Mouse (Mus musculus) liver, embryonic 12.5 days (tissue): ENCODE measurements at regions not wholly inside any gene's neighbourhood (a gene's known extent, or its start where the extent isn't known, plus 50 kb on each side); places are given as distances from the start of the nearest gene placed in this dataset.

Source experiments
- ATAC-seq: fragments of 200-750 bp; cut with Nextera tagmentation; 2 replicates; pipeline ENCODE4 v1.8.0; 2017; ENCODE audit warnings: moderate number of reproducible peaks, mild to moderate bottlenecking, moderate library complexity
- H3K27ac ChIP-seq: fragments of 300-500 bp; sonication (generic); 2 replicates; pipeline ENCODE4 v1.5.1; 2016; ENCODE audit warnings: mild to moderate bottlenecking
- H3K27me3 ChIP-seq: fragments of 300-500 bp; sonication (generic); replicated peaks from 2 replicates; pipeline ENCODE4 v1.6.1; 2016; ENCODE audit warnings: mild to moderate bottlenecking, moderate library complexity
- H3K36me3 ChIP-seq: fragments of 300-500 bp; sonication (generic); 2 replicates; pipeline ENCODE4 v1.6.1; 2016; ENCODE audit warnings: mild to moderate bottlenecking, moderate library complexity
- H3K4me1 ChIP-seq: fragments of 300-500 bp; sonication (generic); 2 replicates; pipeline ENCODE4 v1.6.1; 2016
- H3K4me2 ChIP-seq: fragments of 300-500 bp; sonication (generic); 2 replicates; pipeline ENCODE4 v1.6.1; 2016; ENCODE audit warnings: mild to moderate bottlenecking, moderate library complexity
- H3K4me3 ChIP-seq: fragments of 300-500 bp; sonication (generic); 2 replicates; pipeline ENCODE4 v1.5.1; 2016; ENCODE audit warnings: mild to moderate bottlenecking, moderate library complexity
- H3K9ac ChIP-seq: fragments of 300-500 bp; sonication (generic); 2 replicates; pipeline ENCODE4 v1.6.1; 2016; ENCODE audit warnings: mild to moderate bottlenecking, moderate library complexity
- H3K9me3 ChIP-seq: fragments of 300-500 bp; sonication (generic); replicated peaks from 2 replicates; pipeline ENCODE4 v1.6.1; 2016; ENCODE audit warnings: mild to moderate bottlenecking, moderate library complexity
- WGBS: fragments of 180-500 bp; shearing (Covaris S2); methylation state at CpG from one replicate; pipeline ENCODE4 v1.1.7; 2016; ENCODE audit not compliant: insufficient replicate concordance; 5-methylcytosine and 5-hydroxymethylcytosine counted together

GRCm38 (mm10) chr9:47387716-47388300 is 142.2 kb upstream of the Cadm1 start:
- no peaks in the 10 kb centered on the region for H3K36me3 ChIP-seq
- no peak overlapping the region for H3K27ac ChIP-seq
- H3K4me2 ChIP-seq = no peak overlapping the region
- no peaks in the 10 kb centered on the region for H3K9me3 ChIP-seq
- 51% methylated on average over 8 of the region's 8 CpGs for WGBS
- no peaks in the 10 kb centered on the region for H3K4me1 ChIP-seq
- peaks cover 20% of the 10 kb centered on the region; the same call in 1 of the 2 replicates for H3K27me3 ChIP-seq
- ATAC-seq = no peak
- H3K4me3 ChIP-seq = no peak overlapping the region
- no peak overlapping the region for H3K9ac ChIP-seq

- H3K27me3 ChIP-seq = peaks cover 20% of the 10 kb centered on the region; the same call in 1 of the 2 replicates
- H3K36me3 ChIP-seq = no peaks in the 10 kb centered on the region
- ATAC-seq = no peak
- no peak overlapping the region for H3K4me2 ChIP-seq
- WGBS = 75% methylated on average over 6 of the region's 6 CpGs
- no peaks in the 10 kb centered on the region for H3K9me3 ChIP-seq
- H3K27ac ChIP-seq = no peak overlapping the region
- no peaks in the 10 kb centered on the region for H3K4me1 ChIP-seq
- no peak overlapping the region for H3K9ac ChIP-seq
- no peak overlapping the region for H3K4me3 ChIP-seq
These were observed 140.1 kb upstream of the Cadm1 start for GRCm38 (mm10) chr9:47389901-47390300.

GRCm38 (mm10) chr9:47391669-47392068 is 138.3 kb upstream of the Cadm1 start:
- Histone ChIP-seq H3K9me3 (no peaks in the 10 kb centered on the region), H3K27me3 (peaks cover 19% of the 10 kb centered on the region; the same call in 1 of the 2 replicates), H3K36me3 (no peaks in the 10 kb centered on the region), H3K27ac (no peak overlapping the region), H3K4me3 (no peak overlapping the region), H3K9ac (no peak overlapping the region), H3K4me1 (no peaks in the 10 kb centered on the region), H3K4me2 (no peak overlapping the region)
- no peak for ATAC-seq
- WGBS = 70% methylated on average over 5 of the region's 5 CpGs

- ATAC-seq = no peak
- Histone ChIP-seq H3K27ac (no peak overlapping the region), H3K4me1 (peaks cover 12% of the 10 kb centered on the region), H3K36me3 (no peaks in the 10 kb centered on the region), H3K4me3 (no peak overlapping the region), H3K4me2 (no peak overlapping the region), H3K9me3 (no peaks in the 10 kb centered on the region), H3K27me3 (peaks cover 14% of the 10 kb centered on the region; the same call in 1 of the 2 replicates), H3K9ac (no peak overlapping the region)
- WGBS = 5% methylated on average over 2 of the region's 2 CpGs
These were observed 130.4 kb upstream of the Cadm1 start for GRCm38 (mm10) chr9:47399598-47399997.

GRCm38 (mm10) chr9:47400117-47400823 is 129.7 kb upstream of the Cadm1 start:
- no peaks in the 10 kb centered on the region for H3K36me3 ChIP-seq
- no peak overlapping the region for H3K4me2 ChIP-seq
- peak; percentile 58 for ATAC-seq
- peaks cover 12% of the 10 kb centered on the region for H3K4me1 ChIP-seq
- H3K27ac ChIP-seq = no peak overlapping the region
- peaks cover 14% of the 10 kb centered on the region; the same call in 1 of the 2 replicates for H3K27me3 ChIP-seq
- 29% methylated on average over 7 of the region's 7 CpGs for WGBS
- H3K9ac ChIP-seq = no peak overlapping the region
- no peak overlapping the region for H3K4me3 ChIP-seq
- H3K9me3 ChIP-seq = no peaks in the 10 kb centered on the region

GRCm38 (mm10) chr9:47401511-47401910 is 128.5 kb upstream of the Cadm1 start:
- Histone ChIP-seq H3K9ac (no peak overlapping the region), H3K9me3 (no peaks in the 10 kb centered on the region), H3K4me2 (no peak overlapping the region), H3K36me3 (no peaks in the 10 kb centered on the region), H3K27me3 (peaks cover 14% of the 10 kb centered on the region; the same call in 1 of the 2 replicates), H3K4me1 (peaks cover 12% of the 10 kb centered on the region), H3K27ac (no peak overlapping the region), H3K4me3 (no peak overlapping the region)
- no peak for ATAC-seq
- WGBS = 79% methylated on average over 11 of the region's 11 CpGs

GRCm38 (mm10) chr9:47403317-47403716 is 126.7 kb upstream of the Cadm1 start:
- WGBS = 73% methylated on average over 11 of the region's 11 CpGs
- no peaks in the 10 kb centered on the region for H3K9me3 ChIP-seq
- no peak overlapping the region for H3K4me2 ChIP-seq
- no peak overlapping the region for H3K27ac ChIP-seq
- no peak overlapping the region for H3K4me3 ChIP-seq
- no peak for ATAC-seq
- no peaks in the 10 kb centered on the region for H3K36me3 ChIP-seq
- peaks cover 16% of the 10 kb centered on the region; the same call in 1 of the 2 replicates for H3K27me3 ChIP-seq
- peaks cover 12% of the 10 kb centered on the region for H3K4me1 ChIP-seq
- H3K9ac ChIP-seq = no peak overlapping the region

GRCm38 (mm10) chr9:47404821-47405220 is 125.2 kb upstream of the Cadm1 start:
- Histone ChIP-seq H3K4me3 (no peak overlapping the region), H3K4me2 (no peak overlapping the region), H3K27me3 (peaks cover 19% of the 10 kb centered on the region; the same call in 1 of the 2 replicates), H3K36me3 (no peaks in the 10 kb centered on the region), H3K27ac (no peak overlapping the region), H3K4me1 (peaks cover 6% of the 10 kb centered on the region), H3K9ac (no peak overlapping the region), H3K9me3 (no peaks in the 10 kb centered on the region)
- ATAC-seq = no peak
- 48% methylated on average over 3 of the region's 3 CpGs for WGBS

GRCm38 (mm10) chr9:47405547-47405946 is 124.4 kb upstream of the Cadm1 start:
- ATAC-seq = no peak
- no peaks in the 10 kb centered on the region for H3K9me3 ChIP-seq
- H3K36me3 ChIP-seq = no peaks in the 10 kb centered on the region
- no peak overlapping the region for H3K27ac ChIP-seq
- 0 out of 2 replicates have a peak, but pooled peaks cover 3% of the 10 kb centered on the region for H3K4me1 ChIP-seq
- peaks cover 19% of the 10 kb centered on the region; the same call in 1 of the 2 replicates for H3K27me3 ChIP-seq
- WGBS = 64% methylated on average over 4 of the region's 4 CpGs
- no peak overlapping the region for H3K4me2 ChIP-seq
- no peak overlapping the region for H3K4me3 ChIP-seq
- H3K9ac ChIP-seq = no peak overlapping the region

- Histone ChIP-seq H3K36me3 (no peaks in the 10 kb centered on the region), H3K4me3 (no peak overlapping the region), H3K4me1 (no peaks in the 10 kb centered on the region), H3K4me2 (no peak overlapping the region), H3K9me3 (no peaks in the 10 kb centered on the region), H3K27me3 (peaks cover 13% of the 10 kb centered on the region; the same call in 1 of the 2 replicates), H3K27ac (no peak overlapping the region), H3K9ac (no peak overlapping the region)
- WGBS = 47% methylated on average over 7 of the region's 7 CpGs
- ATAC-seq = no peak
These were observed 122.8 kb upstream of the Cadm1 start for GRCm38 (mm10) chr9:47407007-47407670.

- ATAC-seq = no peak
- Histone ChIP-seq H3K4me1 (no peaks in the 10 kb centered on the region), H3K27me3 (peaks cover 5% of the 10 kb centered on the region; the same call in 1 of the 2 replicates), H3K9ac (no peak overlapping the region), H3K27ac (no peak overlapping the region), H3K4me2 (no peak overlapping the region), H3K36me3 (no peaks in the 10 kb centered on the region), H3K4me3 (no peak overlapping the region), H3K9me3 (no peaks in the 10 kb centered on the region)
- 45% methylated on average over 4 of the region's 4 CpGs for WGBS
These were observed 121.9 kb upstream of the Cadm1 start for GRCm38 (mm10) chr9:47408061-47408460.

GRCm38 (mm10) chr9:47409579-47409978 is 120.4 kb upstream of the Cadm1 start:
- WGBS = 72% methylated on average over 6 of the region's 6 CpGs
- Histone ChIP-seq H3K36me3 (no peaks in the 10 kb centered on the region), H3K9ac (no peak overlapping the region), H3K9me3 (no peaks in the 10 kb centered on the region), H3K4me1 (no peaks in the 10 kb centered on the region), H3K4me3 (no peak overlapping the region), H3K27me3 (peaks cover 5% of the 10 kb centered on the region; the same call in 1 of the 2 replicates), H3K27ac (no peak overlapping the region), H3K4me2 (no peak overlapping the region)
- no peak for ATAC-seq
